In the genomic region with DNA sequence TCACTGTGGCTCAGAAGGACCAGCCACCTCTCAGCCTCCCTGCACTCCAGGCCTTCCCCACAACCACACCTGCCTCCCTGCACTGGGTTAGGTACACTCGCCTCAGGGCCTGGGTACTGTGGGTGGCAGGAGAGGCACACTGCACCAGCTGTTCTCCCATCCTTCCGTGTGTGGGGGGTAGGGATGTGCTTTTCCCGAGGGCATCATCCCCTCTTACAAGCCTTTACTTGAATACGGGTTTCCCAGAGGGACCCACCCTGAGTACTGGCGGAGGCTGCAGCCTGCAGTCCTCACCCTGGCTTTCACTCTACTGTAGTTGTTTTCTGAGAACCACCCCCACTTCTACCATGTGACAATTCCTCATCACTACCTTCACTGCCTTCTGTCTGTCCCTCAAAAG, we compare ENCODE assay signal across 20 mouse cellular contexts. TPM values are rescaled to one million over a fixed set of nuclear protein-coding genes. Genes with fewer than 3 reads are reported as not detected.
DNase-seq lines count a peak whose midpoint lies in the region; ATAC-seq and TF ChIP-seq lines count a peak whose summit lies in the region.
"Had no signal": no experiment of that assay in that cellular context is flagged by ENCODE, and none has a peak within 500 bp of the region (broad histone marks: within the 10 kb centered on the region; RNA-seq: fewer than 3 reads in every experiment).

No protein-coding gene starts in this region.

- peaks cover 95% of the 10 kb centered on the region for H3K27me3 ChIP-seq in heart, embryonic 10.5 days (ENCODE audit: insufficient read depth, poor library complexity, severe bottlenecking)
- no peaks in the 10 kb centered on the region; the same call in none of the 2 replicates for H3K27me3 ChIP-seq in intestine, embryonic 15.5 days (replicated peaks)
- no peaks in the 10 kb centered on the region for H3K27me3 ChIP-seq in intestine, postnatal 0 days (replicated peaks; ENCODE audit: control insufficient read depth, insufficient read depth, low read length)
- no peaks in the 10 kb centered on the region for H3K27me3 ChIP-seq in stomach, embryonic 16.5 days (ENCODE audit: control insufficient read depth, insufficient read depth, low read length)
- no peaks in the 10 kb centered on the region for H3K27me3 ChIP-seq in stomach, postnatal 0 days (ENCODE audit: control insufficient read depth, insufficient read depth, low read length)
- peaks cover 59% of the 10 kb centered on the region for H3K27me3 ChIP-seq in limb, embryonic 13.5 days
- H3K27me3 ChIP-seq: forebrain, embryonic 15.5 days; Patski had no signal

- TF ChIP-seq EP300 in stomach, postnatal 0 days (optimal IDR thresholded peaks at IDR 0.05): no peak

- H3K4me1 ChIP-seq in heart, embryonic 10.5 days: peaks cover 45% of the 10 kb centered on the region
- peaks cover 50% of the 10 kb centered on the region for H3K4me1 ChIP-seq in intestine, embryonic 15.5 days (replicated peaks)
- H3K4me1 ChIP-seq in intestine, postnatal 0 days (replicated peaks; ENCODE audit: control insufficient read depth, insufficient read depth, low read length): peaks cover 11% of the 10 kb centered on the region; the same call in 1 of the 2 replicates
- peaks cover 37% of the 10 kb centered on the region for H3K4me1 ChIP-seq in stomach, embryonic 16.5 days (ENCODE audit: control insufficient read depth, insufficient read depth, low read length)
- 0 out of 2 replicates have a peak, but pooled peaks cover under 1% of the 10 kb centered on the region for H3K4me1 ChIP-seq in stomach, postnatal 0 days (replicated peaks; ENCODE audit: control insufficient read depth, insufficient read depth)
- peaks cover 37% of the 10 kb centered on the region for H3K4me1 ChIP-seq in limb, embryonic 13.5 days

- no peak for DNase-seq in heart, embryonic 10.5 days (ENCODE audit: low spot score)
- no peak for DNase-seq in heart, adult 8-10 months (ENCODE audit: low spot score)
- no peak for DNase-seq in stomach, postnatal 0 days (ENCODE audit: low spot score)
- no peak for DNase-seq in kidney, adult 11 months
- DNase-seq: adrenal gland, postnatal 36 days; cerebellum, adult 9-10 months; gastrocnemius, postnatal 14 days; heart, adult 2 months; heart, postnatal 14 days; kidney, adult 8-10 months; liver, embryonic 13.5 days; lung, adult 2 months; lung, postnatal 14 days had no signal

- H3K4me3 ChIP-seq in heart, embryonic 10.5 days: no peak overlapping the region
- no peak overlapping the region for H3K4me3 ChIP-seq in intestine, embryonic 15.5 days (replicated peaks)
- H3K4me3 ChIP-seq in intestine, postnatal 0 days (ENCODE audit: low read depth, low read length): no peak overlapping the region
- no peak overlapping the region for H3K4me3 ChIP-seq in stomach, embryonic 16.5 days (replicated peaks; ENCODE audit: low read length)
- H3K4me3 ChIP-seq in stomach, postnatal 0 days (ENCODE audit: low read depth, low read length): no peak overlapping the region
- no peak overlapping the region for H3K4me3 ChIP-seq in limb, embryonic 13.5 days
- H3K4me3 ChIP-seq: forebrain, embryonic 15.5 days; heart, adult 2 months; liver, embryonic 13.5 days had no signal

- no peak overlapping the region for H3K4me2 ChIP-seq in intestine, embryonic 15.5 days (replicated peaks)
- no peak overlapping the region for H3K4me2 ChIP-seq in intestine, postnatal 0 days (replicated peaks; ENCODE audit: low read depth)
- H3K4me2 ChIP-seq in stomach, embryonic 16.5 days (ENCODE audit: low read depth, low read length): no peak overlapping the region
- H3K4me2 ChIP-seq in stomach, postnatal 0 days (replicated peaks; ENCODE audit: low read depth): no peak overlapping the region
- no peak overlapping the region for H3K4me2 ChIP-seq in limb, embryonic 13.5 days (replicated peaks)
- H3K4me2 ChIP-seq: forebrain, embryonic 15.5 days; liver, embryonic 13.5 days had no signal

- H3K27ac ChIP-seq in heart, embryonic 10.5 days: peak overlapping the region; percentile 24
- H3K27ac ChIP-seq in intestine, embryonic 15.5 days: 0 out of 2 replicates have a peak overlapping the region, but pooled peaks have one; percentile 40
- no peak overlapping the region for H3K27ac ChIP-seq in intestine, postnatal 0 days (ENCODE audit: low read depth, low read length)
- H3K27ac ChIP-seq in stomach, embryonic 16.5 days (ENCODE audit: low read length): no peak overlapping the region; the same call in 1 of the 2 replicates
- no peak overlapping the region for H3K27ac ChIP-seq in stomach, postnatal 0 days (replicated peaks)
- H3K27ac ChIP-seq in limb, embryonic 13.5 days: no peak overlapping the region
- H3K27ac ChIP-seq: forebrain, embryonic 15.5 days; heart, adult 2 months; liver, embryonic 13.5 days had no signal

- no peaks in the 10 kb centered on the region for H3K36me3 ChIP-seq in heart, embryonic 10.5 days
- no peaks in the 10 kb centered on the region for H3K36me3 ChIP-seq in intestine, embryonic 15.5 days
- H3K36me3 ChIP-seq in intestine, postnatal 0 days (ENCODE audit: control insufficient read depth, insufficient read depth): no peaks in the 10 kb centered on the region
- H3K36me3 ChIP-seq in stomach, embryonic 16.5 days (ENCODE audit: control insufficient read depth, insufficient read depth, low read length): no peaks in the 10 kb centered on the region
- H3K36me3 ChIP-seq in stomach, postnatal 0 days (ENCODE audit: control insufficient read depth, insufficient read depth, low read length): no peaks in the 10 kb centered on the region
- no peaks in the 10 kb centered on the region for H3K36me3 ChIP-seq in limb, embryonic 13.5 days
- H3K36me3 ChIP-seq: forebrain, embryonic 15.5 days; G1E; liver, embryonic 13.5 days had no signal

- no peak overlapping the region for H3K9ac ChIP-seq in intestine, embryonic 15.5 days
- H3K9ac ChIP-seq in intestine, postnatal 0 days (ENCODE audit: low read depth, low read length): no peak overlapping the region
- peak overlapping the region; percentile 26; the same call in 1 of the 2 replicates for H3K9ac ChIP-seq in stomach, embryonic 16.5 days (ENCODE audit: low read length)
- H3K9ac ChIP-seq in stomach, postnatal 0 days (ENCODE audit: low read length): no peak overlapping the region
- H3K9ac ChIP-seq in limb, embryonic 13.5 days: 0 out of 2 replicates have a peak overlapping the region, but pooled peaks have one; percentile 8
- H3K9ac ChIP-seq: forebrain, embryonic 15.5 days; liver, embryonic 13.5 days had no signal

- no peak for TF ChIP-seq CTCF in intestine, postnatal 0 days (IDR thresholded peaks at IDR 0.05; ENCODE audit: low read depth)
- no peak for TF ChIP-seq CTCF in stomach, postnatal 0 days (IDR thresholded peaks at IDR 0.05; ENCODE audit: low read depth)

- WGBS in heart, embryonic 10.5 days: 57% methylated on average over 5 of the region's 5 CpGs
- WGBS in intestine, embryonic 15.5 days: 61% methylated on average over 5 of the region's 5 CpGs
- WGBS in intestine, postnatal 0 days: 63% methylated on average over 5 of the region's 5 CpGs
- 66% methylated on average over 5 of the region's 5 CpGs for WGBS in stomach, embryonic 16.5 days
- WGBS in stomach, postnatal 0 days: 58% methylated on average over 5 of the region's 5 CpGs
- 42% methylated on average over 5 of the region's 5 CpGs for WGBS in limb, embryonic 13.5 days

- H3K9me3 ChIP-seq in heart, embryonic 10.5 days: no peaks in the 10 kb centered on the region
- H3K9me3 ChIP-seq in intestine, embryonic 15.5 days: no peaks in the 10 kb centered on the region
- H3K9me3 ChIP-seq in intestine, postnatal 0 days (ENCODE audit: control insufficient read depth): no peaks in the 10 kb centered on the region
- no peaks in the 10 kb centered on the region for H3K9me3 ChIP-seq in stomach, embryonic 16.5 days (replicated peaks; ENCODE audit: control insufficient read depth, low read length)
- H3K9me3 ChIP-seq in stomach, postnatal 0 days (ENCODE audit: control insufficient read depth, low read length): no peaks in the 10 kb centered on the region
- no peaks in the 10 kb centered on the region for H3K9me3 ChIP-seq in limb, embryonic 13.5 days
- H3K9me3 ChIP-seq: forebrain, embryonic 15.5 days; G1E; liver, embryonic 13.5 days had no signal

- no peak for ATAC-seq in intestine, embryonic 15.5 days
- ATAC-seq in intestine, postnatal 0 days: no peak
- ATAC-seq in stomach, embryonic 16.5 days (ENCODE audit: insufficient read depth, low FRiP score): no peak
- ATAC-seq in stomach, postnatal 0 days (ENCODE audit: low FRiP score, low TSS enrichment): no peak
- ATAC-seq in limb, embryonic 13.5 days (ENCODE audit: low FRiP score, low read depth): no peak
- ATAC-seq: forebrain, embryonic 15.5 days; Patski had no signal

RNA-seq across cellular contexts. Expression of gene Otub1, which starts 19.0 kb away (rescaled TPM):
- 198 and 212 TPM in 2 replicates for polyA plus RNA-seq in heart, embryonic 10.5 days (2016; fragmentation: Nextera tagmentation; extraction: Ambion mirVana)
- total RNA-seq in heart, adult 8-10 months (2022): 10 to 100 TPM; 62.2 to 71.6 (median 68.0) TPM
- polyA plus RNA-seq in intestine, embryonic 15.5 days (2015; fragmentation: Nextera tagmentation; extraction: Ambion mirVana): 166 and 172 TPM in 2 replicates
- polyA plus RNA-seq in intestine, postnatal 0 days (2015; fragmentation: Nextera tagmentation; extraction: Ambion mirVana): 121 and 126 TPM in 2 replicates
- polyA plus RNA-seq in stomach, embryonic 16.5 days (2015; fragmentation: Nextera tagmentation; extraction: Ambion mirVana): 157 and 169 TPM in 2 replicates
- polyA plus RNA-seq in stomach, postnatal 0 days (2015; fragmentation: Nextera tagmentation; extraction: Ambion mirVana): 121 and 126 TPM in 2 replicates
- polyA plus RNA-seq in limb, embryonic 13.5 days (2015; fragmentation: Nextera tagmentation; extraction: Ambion mirVana): 226 and 229 TPM in 2 replicates

RNA-seq across cellular contexts. Expression of gene Cox8a, which starts 30.3 kb away (rescaled TPM):
- polyA plus RNA-seq in heart, embryonic 10.5 days (2016; fragmentation: Nextera tagmentation; extraction: Ambion mirVana): 1,294 and 1,907 TPM in 2 replicates
- 100 to 1,000 TPM; 406 to 459 (median 432) TPM for total RNA-seq in heart, adult 8-10 months (2022)
- polyA plus RNA-seq in intestine, embryonic 15.5 days (2015; fragmentation: Nextera tagmentation; extraction: Ambion mirVana): 1,343 and 1,351 TPM in 2 replicates
- 2,194 and 2,204 TPM in 2 replicates for polyA plus RNA-seq in intestine, postnatal 0 days (2015; fragmentation: Nextera tagmentation; extraction: Ambion mirVana)
- polyA plus RNA-seq in stomach, embryonic 16.5 days (2015; fragmentation: Nextera tagmentation; extraction: Ambion mirVana): 986 and 1,009 TPM in 2 replicates
- 1,651 and 1,766 TPM in 2 replicates for polyA plus RNA-seq in stomach, postnatal 0 days (2015; fragmentation: Nextera tagmentation; extraction: Ambion mirVana)
- 734 and 747 TPM in 2 replicates for polyA plus RNA-seq in limb, embryonic 13.5 days (2015; fragmentation: Nextera tagmentation; extraction: Ambion mirVana)

RNA-seq across cellular contexts. Expression of gene Naa40, which starts 53.8 kb away (rescaled TPM):
- 67.6 and 72.8 TPM in 2 replicates for polyA plus RNA-seq in heart, embryonic 10.5 days (2016; fragmentation: Nextera tagmentation; extraction: Ambion mirVana)
- 10 to 100 TPM; 11.7 to 21.1 (median 17.1) TPM for total RNA-seq in heart, adult 8-10 months (2022)
- polyA plus RNA-seq in intestine, embryonic 15.5 days (2015; fragmentation: Nextera tagmentation; extraction: Ambion mirVana): 49.8 and 52.9 TPM in 2 replicates
- polyA plus RNA-seq in intestine, postnatal 0 days (2015; fragmentation: Nextera tagmentation; extraction: Ambion mirVana): 18.6 and 19.7 TPM in 2 replicates
- 46.9 and 50.4 TPM in 2 replicates for polyA plus RNA-seq in stomach, embryonic 16.5 days (2015; fragmentation: Nextera tagmentation; extraction: Ambion mirVana)
- 20.1 and 20.5 TPM in 2 replicates for polyA plus RNA-seq in stomach, postnatal 0 days (2015; fragmentation: Nextera tagmentation; extraction: Ambion mirVana)
- polyA plus RNA-seq in limb, embryonic 13.5 days (2015; fragmentation: Nextera tagmentation; extraction: Ambion mirVana): 58.0 and 60.1 TPM in 2 replicates

Comparison
In these comparisons a context has a peak if more than half of its experiments do, and no peak if none do; other contexts are left out.
1. H3K27ac ChIP-seq: peak in heart, embryonic 10.5 days (single experiment) and intestine, embryonic 15.5 days (single experiment); none in intestine, postnatal 0 days (single experiment), stomach, embryonic 16.5 days (single experiment), stomach, postnatal 0 days (single experiment) and limb, embryonic 13.5 days (single experiment).
2. H3K9ac ChIP-seq: peak in stomach, embryonic 16.5 days (single experiment) and limb, embryonic 13.5 days (single experiment); none in intestine, embryonic 15.5 days (single experiment), intestine, postnatal 0 days (single experiment) and stomach, postnatal 0 days (single experiment).